Mouse (Mus musculus) large intestine, adult 2 months (tissue): ENCODE results near the gene Plppr3. TPM values are rescaled to one million over a fixed set of nuclear protein-coding genes. Genes with fewer than 3 reads are reported as not detected.

Experiments used
- DNase-seq: peaks from one replicate; pipeline ENCODE4 v3.0.0-alpha.2; 2012; ENCODE audit warnings: low read depth, low spot score
- WGBS: fragments of 180-500 bp; shearing (Covaris S2); methylation state at CpG from one replicate; pipeline ENCODE4 v1.1.7; 2018; 5-methylcytosine and 5-hydroxymethylcytosine counted together
- polyA plus RNA-seq: library from polyadenylated mRNA; depleted of rRNA; stranded (reverse); fragments of >200 nt; gene quantifications from 2 replicates; pipeline ENCODE4 v1.2.3, GENCODE M21; 2012

Plppr3 gene
- polyA plus RNA-seq, 1 experiment, result 3.4 TPM

- under 1% methylated on average over 10 of the region's 10 CpGs for WGBS
- DNase-seq, result no peak
Observed at GRCm38 (mm10) chr10:79855558-79856184, 18.8 kb downstream of the Plppr3 start.

DNA sequence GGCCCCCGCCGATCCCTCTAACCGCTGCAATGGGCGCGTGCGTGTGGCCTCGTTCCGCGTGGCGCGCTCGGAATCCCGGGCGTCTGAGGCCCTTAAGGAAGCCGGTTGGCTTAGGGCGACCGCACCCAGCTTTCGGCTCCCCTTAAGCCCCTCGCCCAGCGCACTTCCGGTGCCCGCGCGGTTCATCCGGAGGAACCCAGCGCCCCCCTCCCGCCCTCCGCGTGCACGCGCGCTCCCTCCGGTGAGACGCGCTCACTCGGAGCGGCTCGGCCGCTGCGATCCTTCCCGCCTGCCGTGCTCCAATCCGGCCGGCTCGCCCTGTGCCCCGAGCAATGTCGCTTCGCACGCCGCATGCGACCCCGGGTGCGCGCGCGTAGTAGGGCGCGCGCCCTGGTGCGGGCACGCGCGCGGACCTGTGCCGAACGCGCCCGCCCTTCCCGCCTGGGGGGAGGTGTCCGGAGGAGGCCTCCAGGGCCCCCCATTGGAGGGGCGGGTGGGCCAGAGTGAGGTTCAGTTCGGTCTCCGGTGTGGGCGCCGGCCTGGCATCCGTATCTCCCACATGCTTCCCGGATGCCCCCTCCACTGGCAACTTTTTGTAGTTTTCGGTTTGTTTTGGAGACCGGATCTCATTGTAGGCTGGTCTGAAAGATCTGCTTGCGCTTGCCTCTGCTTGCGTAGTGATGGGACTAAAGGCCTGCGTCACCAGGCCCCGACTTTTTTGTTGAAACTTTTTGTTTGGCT lies 19.5 kb downstream of the Plppr3 start:
- no peak for DNase-seq

GRCm38 (mm10) chr10:79853860-79854795 lies 20.3 kb downstream of the Plppr3 start, which contains the start of gene Ptbp1:
Gene Ptbp1 (plus strand): TSS chr10:79854427.
- WGBS, result under 1% methylated on average over 75 of the region's 75 CpGs
- peak; percentile 100 for DNase-seq

More for the DNA sequence above, 19.5 kb downstream of the Plppr3 start:
- under 1% methylated on average over 83 of the region's 83 CpGs for WGBS

DNA sequence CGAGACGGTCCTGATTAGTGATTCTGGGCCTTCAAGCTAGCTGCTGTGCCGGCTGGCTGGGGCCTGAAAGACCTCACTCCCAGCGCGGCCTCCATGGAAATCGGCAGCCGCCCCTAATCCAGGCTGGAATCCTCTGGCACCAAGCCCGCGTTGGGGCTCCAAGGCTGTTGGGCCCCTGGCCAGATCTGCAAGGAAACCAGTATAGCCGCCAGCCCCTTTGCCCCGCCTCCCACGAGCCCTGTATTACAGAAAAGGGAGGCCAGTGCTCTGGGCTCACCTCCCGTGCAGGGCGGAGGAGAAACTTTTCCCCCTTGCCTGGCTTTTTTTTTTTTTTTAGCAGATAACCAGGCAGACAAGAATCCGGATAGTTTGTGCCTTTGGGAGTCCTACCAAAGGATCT lies 21.0 kb downstream of the Plppr3 start:
- under 1% methylated on average over 15 of the region's 15 CpGs for WGBS
- DNase-seq, result no peak

DNA sequence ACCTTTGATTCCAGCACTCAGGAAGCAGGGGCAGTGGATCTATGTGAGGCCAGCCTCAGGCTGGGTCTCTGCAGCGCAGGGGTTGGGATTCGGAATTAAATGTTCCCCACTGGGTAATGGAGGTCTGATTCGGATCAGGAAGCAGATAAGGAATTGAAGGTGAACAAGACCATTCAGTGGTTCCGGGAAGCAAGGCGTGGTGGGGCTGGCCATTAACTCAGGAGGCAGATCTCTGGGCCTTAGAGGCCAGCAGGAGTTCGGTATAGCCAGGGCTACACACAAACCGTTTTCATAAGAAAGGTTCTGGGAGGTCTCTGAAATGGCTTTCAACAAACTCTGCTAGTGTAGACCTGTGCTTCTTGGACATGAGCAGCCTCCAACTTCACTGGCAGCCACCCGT lies 21.6 kb downstream of the Plppr3 start:
- DNase-seq, result no peak
- 8% methylated on average over 8 of the region's 8 CpGs for WGBS

DNA sequence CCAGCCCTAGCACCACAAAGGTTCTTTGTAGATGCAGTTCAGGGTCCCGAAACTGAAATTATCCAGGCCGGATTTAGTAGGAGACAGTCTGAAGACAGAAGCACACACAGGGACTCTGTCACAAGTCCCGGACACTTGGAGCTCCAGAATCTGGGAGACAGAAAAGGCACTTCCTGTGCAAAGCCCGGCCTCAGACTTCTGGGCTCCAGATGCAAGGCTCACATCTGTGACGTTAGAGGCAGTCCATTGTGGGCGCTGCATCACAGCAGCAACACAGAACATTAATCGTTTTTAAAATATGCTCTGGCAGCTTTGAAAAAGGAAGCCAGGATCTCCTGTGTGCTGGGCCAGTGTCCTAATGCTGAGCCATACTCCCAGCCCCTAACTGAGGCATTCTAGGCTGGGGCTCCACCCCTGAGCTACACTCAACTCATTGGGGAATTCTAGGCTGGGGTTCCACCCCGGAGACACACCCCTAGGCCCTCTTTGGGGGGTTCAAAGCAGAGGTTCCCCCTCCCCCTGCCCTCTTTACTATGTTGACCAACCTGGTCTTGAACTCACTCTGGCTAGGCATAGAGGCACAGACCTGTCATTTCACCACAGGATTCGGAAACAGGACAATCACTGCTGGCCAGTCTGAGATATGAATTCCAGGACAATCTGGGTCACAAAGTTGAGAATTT lies 22.2 kb downstream of the Plppr3 start:
- WGBS, result 9% methylated on average over 9 of the region's 9 CpGs
- no peak for DNase-seq

DNA sequence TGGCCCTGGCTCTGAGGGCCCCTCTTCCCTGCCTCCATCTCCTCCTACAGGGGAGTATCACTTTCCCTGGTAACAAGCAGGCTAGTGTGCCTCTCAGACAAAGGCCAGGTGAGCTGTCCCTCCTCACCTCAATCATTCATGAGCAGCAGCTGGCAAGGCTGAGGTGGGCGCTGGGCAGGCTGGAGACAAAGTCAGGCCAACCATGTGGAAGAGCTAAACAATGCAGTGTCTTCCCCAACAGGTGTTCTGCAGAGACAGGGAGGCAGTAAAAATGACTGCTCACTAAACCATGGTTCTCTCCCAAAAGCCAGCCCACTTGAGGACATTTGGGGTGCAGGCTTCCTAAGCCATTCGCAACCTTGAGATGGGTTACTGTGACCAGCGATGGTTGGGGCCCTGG lies 22.8 kb downstream of the Plppr3 start:
- WGBS, result 26% methylated on average over 3 of the region's 3 CpGs
- DNase-seq, result no peak

DNA sequence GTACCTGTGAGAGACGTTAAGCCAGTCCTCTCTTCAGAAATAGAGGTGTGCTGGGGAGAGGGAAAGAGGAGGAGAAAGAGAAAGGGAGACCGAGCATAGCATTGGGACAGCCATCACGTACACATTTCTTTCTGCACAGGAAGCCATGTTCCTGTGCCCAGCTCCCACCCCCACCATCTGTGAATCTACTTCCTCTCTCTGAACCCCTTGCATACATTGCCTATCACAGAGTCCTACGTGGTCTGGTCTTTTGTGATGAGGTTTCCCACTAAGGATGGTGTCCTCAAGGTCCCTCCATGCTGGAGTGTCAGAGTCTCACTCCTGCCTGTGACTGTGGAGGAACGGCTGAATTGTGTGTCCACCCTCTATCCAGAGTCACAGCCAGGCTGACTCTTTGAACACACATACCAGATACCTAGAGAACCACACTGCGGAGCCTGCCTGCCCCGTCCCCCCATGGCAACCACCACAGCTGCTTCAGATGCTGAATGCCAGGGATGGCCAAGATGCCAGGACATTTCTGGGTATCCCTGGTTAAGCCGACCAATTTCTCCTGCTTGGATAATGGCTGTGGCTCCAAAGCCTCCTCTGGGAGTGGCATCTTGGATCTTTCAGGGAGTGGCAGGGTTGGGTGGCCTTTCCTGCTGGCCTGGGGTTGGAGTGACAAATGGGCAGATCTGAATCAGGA lies 24.3 kb downstream of the Plppr3 start:
- WGBS, result 75% methylated on average over 8 of the region's 8 CpGs
- no peak for DNase-seq

DNA sequence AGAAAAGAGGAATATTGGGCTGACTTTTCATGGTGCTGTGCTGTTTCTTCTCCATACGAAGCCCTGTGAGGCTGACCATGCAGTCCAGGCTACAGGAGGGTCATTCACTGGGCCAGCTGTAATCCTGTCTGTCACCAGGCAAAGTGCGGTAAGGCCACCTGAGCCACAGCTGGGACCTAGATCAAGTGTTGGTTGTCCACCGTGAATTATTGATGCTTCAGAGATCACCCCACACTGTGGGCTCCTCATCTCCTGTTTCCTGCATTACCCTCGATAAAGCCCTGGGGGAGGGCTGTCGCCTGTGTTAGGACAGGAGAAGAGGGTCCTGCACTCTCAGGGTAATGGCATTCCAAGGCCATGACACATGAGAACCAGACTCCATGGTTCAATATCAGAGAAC lies 27.9 kb downstream of the Plppr3 start:
- no peak for DNase-seq
- 71% methylated on average over 5 of the region's 5 CpGs for WGBS

GRCm38 (mm10) chr10:79843476-79843875 lies 31.0 kb downstream of the Plppr3 start:
- no peak for DNase-seq
- 43% methylated on average over 6 of the region's 6 CpGs for WGBS

GRCm38 (mm10) chr10:79842322-79842721 lies 32.1 kb downstream of the Plppr3 start:
- 62% methylated on average over 3 of the region's 3 CpGs for WGBS

DNA sequence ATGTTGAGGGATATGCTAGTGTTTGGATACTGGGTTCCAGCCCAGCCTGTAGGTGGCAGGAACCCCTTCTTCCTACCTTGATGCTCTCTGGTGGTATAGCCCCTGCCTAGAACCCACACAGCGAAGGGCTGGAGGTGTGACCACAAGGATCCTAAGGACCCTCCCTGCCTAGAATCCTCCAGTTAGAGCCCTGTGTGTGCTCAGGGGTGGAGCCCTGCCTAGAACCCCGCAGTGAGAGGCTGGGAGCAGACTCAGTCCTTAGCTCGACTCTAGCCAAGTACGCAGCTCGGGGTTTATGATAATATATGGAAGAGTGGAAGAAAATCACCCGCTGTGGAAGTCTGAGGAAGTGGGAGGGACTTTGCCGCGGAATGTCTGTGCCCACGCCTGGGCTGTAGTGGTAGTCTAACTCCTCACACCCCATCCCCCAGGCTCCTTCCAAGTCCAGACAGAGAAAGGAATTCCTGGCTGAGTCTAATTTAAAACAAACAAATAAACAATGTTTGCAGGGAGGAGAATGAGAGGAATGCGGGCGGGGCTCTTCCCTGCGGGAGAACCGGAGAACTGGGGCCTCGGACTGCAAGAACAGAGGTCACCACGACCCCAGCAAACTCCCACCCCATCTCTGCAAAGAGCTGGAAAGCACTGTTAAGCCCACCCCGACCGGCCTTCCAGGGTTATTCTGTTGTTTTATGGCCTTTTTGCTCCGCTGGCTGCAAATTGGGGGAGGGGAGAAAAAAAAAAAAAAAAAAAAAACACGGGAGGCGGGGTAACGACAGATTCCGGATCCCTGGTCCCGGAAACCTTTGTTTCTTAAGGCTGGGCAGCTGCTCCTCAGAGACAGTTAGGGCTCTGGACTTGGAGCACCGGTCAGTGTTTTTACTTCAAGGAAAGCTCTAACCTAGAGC lies 33.5 kb downstream of the Plppr3 start:
- DNase-seq, result no peak
- 2% methylated on average over 24 of the region's 24 CpGs for WGBS

More at GRCm38 (mm10) chr10:79842322-79842721, 32.1 kb downstream of the Plppr3 start:
- DNase-seq, result no peak

- WGBS, result 93% methylated on average over 3 of the region's 3 CpGs
- DNase-seq, result no peak
Observed at GRCm38 (mm10) chr10:79840091-79840490, 34.3 kb downstream of the Plppr3 start.

DNA sequence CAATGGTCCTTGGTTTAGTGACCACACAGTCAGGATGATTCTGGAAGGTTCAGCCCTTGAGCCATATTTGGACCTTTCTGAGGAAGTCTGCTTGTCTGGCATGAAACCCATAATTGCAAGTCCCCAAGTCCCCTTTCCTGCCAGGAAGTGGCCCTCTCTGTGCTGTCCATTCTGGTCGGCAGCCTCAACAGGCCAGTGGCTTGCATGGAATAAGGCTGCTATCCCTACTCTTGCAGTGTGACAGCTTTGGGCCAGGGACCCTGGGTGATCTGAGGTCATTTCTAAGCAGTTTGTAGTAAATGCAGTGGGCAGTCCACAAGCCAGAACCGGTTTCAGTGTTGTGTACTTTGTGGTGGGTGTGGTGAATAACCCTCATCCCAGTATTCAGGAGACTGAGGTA lies 36.3 kb downstream of the Plppr3 start:
- no peak for DNase-seq
- 32% methylated on average over 2 of the region's 2 CpGs for WGBS

- DNase-seq, result no peak
- WGBS, result 94% methylated on average over 3 of the region's 3 CpGs
Observed at GRCm38 (mm10) chr10:79836918-79837317, 37.5 kb downstream of the Plppr3 start.

DNA sequence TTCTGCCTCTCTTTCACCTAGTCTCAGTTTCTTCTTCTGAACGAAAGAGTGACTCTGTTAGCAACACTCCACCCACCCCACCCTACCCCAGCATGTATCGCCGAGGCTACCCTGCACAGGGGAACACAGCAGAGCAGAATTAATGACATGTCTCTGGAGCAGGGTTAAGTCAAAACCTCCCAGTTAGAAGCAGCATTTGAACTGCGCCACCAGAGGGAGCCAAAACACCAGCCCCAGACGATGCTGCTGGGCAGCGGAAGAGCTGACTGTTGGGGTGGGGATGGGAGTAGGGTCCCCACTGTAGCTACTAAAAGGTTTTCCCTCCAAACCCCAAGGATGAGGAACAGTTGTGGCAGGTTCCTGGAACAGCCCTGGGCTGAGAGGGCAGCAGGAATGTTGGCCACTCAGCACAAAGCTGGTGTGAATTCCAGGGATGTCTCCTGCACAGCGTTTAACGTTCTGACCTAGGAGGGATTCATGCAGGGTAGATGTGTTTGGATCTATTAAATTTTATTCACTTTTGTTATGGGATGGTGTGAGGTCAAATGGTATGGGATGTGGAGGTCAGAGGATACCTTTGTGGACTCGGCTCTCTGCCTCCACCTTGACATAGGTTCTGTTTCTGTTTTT lies 39.5 kb downstream of the Plppr3 start:
- no peak for DNase-seq
- WGBS, result 14% methylated on average over 9 of the region's 9 CpGs

GRCm38 (mm10) chr10:79832786-79833181 lies 41.6 kb downstream of the Plppr3 start:
- WGBS, result 41% methylated on average over 9 of the region's 9 CpGs

More at GRCm38 (mm10) chr10:79832786-79833181, 41.6 kb downstream of the Plppr3 start:
- DNase-seq, result no peak
